Mouse (Mus musculus) heart, adult 2 months (tissue): ENCODE measurements at regions not wholly inside any gene's neighbourhood (a gene's known extent, or its start where the extent isn't known, plus 50 kb on each side); places are given as distances from the start of the nearest gene placed in this dataset.

ENCODE experiments used
- EP300 ChIP-seq: fragments of 200-500 bp; IDR thresholded peaks from 2 replicates; pipeline ENCODE4 v1.6.1; 2011; ENCODE audit warnings: low read depth, low read length, control low read depth; ENCODE audit not compliant: insufficient read depth
- POLR2A ChIP-seq: fragments of 200-500 bp; IDR thresholded peaks from 2 replicates; pipeline ENCODE4 v1.6.1; 2011; ENCODE audit warnings: mild to moderate bottlenecking, low read depth, low read length, control low read depth; ENCODE audit not compliant: insufficient read depth

GRCm38 (mm10) chr13:44206448-44206847 lies 421.9 kb downstream of the Cd83 start:
- no peak for TF ChIP-seq POLR2A
- no peak for TF ChIP-seq EP300
